Mouse (Mus musculus) hindbrain, embryonic 15.5 days (tissue): ENCODE measurements at regions not wholly inside any gene's neighbourhood (a gene's known extent, or its start where the extent isn't known, plus 50 kb on each side); places are given as distances from the start of the nearest gene placed in this dataset.
A peak's percentile ranks its signal among the peaks of the same experiment; 100 is the strongest.

ENCODE experiments used
- ATAC-seq: fragments of 200-750 bp; cut with Nextera tagmentation; 2 replicates; pipeline ENCODE4 v1.8.0; 2017; ENCODE audit warnings: low read depth, moderate number of reproducible peaks, moderate TSS enrichment; ENCODE audit not compliant: low FRiP score
- H3K27ac ChIP-seq: fragments of 300-500 bp; sonication (generic); replicated peaks from 2 replicates; pipeline ENCODE4 v1.5.1; 2015; ENCODE audit warnings: mild to moderate bottlenecking, inconsistent platforms
- H3K27me3 ChIP-seq: fragments of 300-500 bp; sonication (generic); 2 replicates; pipeline ENCODE4 v1.6.1; 2015; ENCODE audit warnings: control low read depth, inconsistent platforms
- H3K36me3 ChIP-seq: fragments of 300-500 bp; sonication (generic); 2 replicates; pipeline ENCODE4 v1.6.1; 2015; ENCODE audit warnings: control low read depth, inconsistent platforms
- H3K4me1 ChIP-seq: fragments of 300-500 bp; sonication (generic); replicated peaks from 2 replicates; pipeline ENCODE4 v1.6.1; 2015; ENCODE audit warnings: control low read depth, inconsistent platforms
- H3K4me2 ChIP-seq: fragments of 300-500 bp; sonication (generic); 2 replicates; pipeline ENCODE4 v1.6.1; 2015; ENCODE audit warnings: moderate library complexity, mild to moderate bottlenecking, inconsistent platforms
- H3K4me3 ChIP-seq: fragments of 300-500 bp; sonication (generic); 2 replicates; pipeline ENCODE4 v1.5.1; 2015; ENCODE audit warnings: mild to moderate bottlenecking, inconsistent platforms
- H3K9ac ChIP-seq: fragments of 300-500 bp; sonication (generic); 2 replicates; pipeline ENCODE4 v1.6.1; 2015; ENCODE audit warnings: inconsistent platforms
- H3K9me3 ChIP-seq: fragments of 300-500 bp; sonication (generic); 2 replicates; pipeline ENCODE4 v1.6.1; 2016; ENCODE audit warnings: control low read depth, inconsistent platforms
- WGBS: fragments of 180-500 bp; shearing (Covaris S2); methylation state at CpG from one replicate; pipeline ENCODE4 v1.1.7; 2015; 5-methylcytosine and 5-hydroxymethylcytosine counted together

DNA sequence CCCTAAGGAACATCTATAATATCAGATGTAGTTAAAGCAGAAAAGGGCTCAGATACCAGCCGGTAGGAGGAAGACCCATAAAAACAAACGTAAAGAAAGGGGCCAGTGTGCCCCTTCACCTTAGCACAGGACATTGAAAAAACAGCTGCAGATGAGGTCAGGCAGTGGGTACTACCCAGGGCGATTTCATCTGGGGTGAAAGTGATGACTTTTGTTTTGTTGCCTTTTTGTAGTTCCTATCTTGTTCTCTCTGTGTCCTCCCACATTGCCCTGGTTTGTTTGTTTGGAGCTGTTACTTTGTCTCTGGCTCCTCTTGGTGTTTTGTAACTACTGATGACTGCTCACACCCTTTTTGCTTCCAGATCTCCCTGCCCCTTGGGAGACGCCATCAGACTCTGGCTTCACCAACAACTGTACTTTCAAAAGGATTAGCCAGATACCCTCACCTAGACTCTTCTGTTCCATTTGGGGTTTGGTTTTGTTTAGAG lies 383.4 kb downstream of the Atp6ap1l start:
- no peaks in the 10 kb centered on the region for H3K9me3 ChIP-seq
- WGBS = 65% methylated on average over 4 of the region's 4 CpGs
- H3K4me1 ChIP-seq = no peaks in the 10 kb centered on the region
- no peak for ATAC-seq
- no peak overlapping the region for H3K9ac ChIP-seq
- no peak overlapping the region for H3K4me3 ChIP-seq
- no peaks in the 10 kb centered on the region for H3K36me3 ChIP-seq
- no peaks in the 10 kb centered on the region for H3K27me3 ChIP-seq
- H3K27ac ChIP-seq = no peak overlapping the region
- no peak overlapping the region for H3K4me2 ChIP-seq

DNA sequence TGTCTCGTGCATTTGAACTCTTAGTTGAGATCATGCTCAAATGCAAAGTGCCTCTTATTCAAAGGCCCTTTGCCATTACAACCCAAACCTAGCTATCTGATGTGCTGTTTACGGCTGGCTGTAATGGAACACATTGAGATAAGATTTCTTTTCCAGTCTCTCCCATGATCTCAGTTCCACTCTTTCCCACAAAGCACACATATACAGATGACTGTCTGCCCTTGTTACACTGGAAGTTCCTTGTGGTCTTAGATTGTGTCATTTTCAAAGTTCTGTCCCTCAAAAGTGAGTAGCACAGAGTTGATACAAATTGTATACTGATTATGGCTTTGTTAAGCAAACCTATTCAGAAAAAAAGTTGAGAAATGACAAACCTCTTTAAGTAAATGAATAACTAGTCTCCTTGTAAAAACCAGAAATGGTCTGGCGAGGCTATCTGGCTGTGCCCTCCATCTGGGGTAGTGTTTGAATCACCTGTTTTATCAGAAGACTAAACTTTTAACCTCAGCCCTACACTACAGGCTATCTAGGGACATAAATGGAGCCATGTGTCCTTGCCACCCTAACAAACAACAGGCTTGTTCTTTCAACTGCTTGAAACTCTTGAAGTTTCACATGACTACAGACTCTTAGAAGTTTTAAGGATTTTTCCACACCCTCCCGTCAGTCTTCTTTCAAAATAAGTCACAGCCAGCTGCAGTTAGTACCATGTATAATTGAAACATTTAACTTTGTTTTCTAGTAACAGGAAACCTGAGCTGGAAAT lies 384.0 kb downstream of the Atp6ap1l start:
- no peaks in the 10 kb centered on the region for H3K36me3 ChIP-seq
- H3K27ac ChIP-seq = no peak overlapping the region
- H3K27me3 ChIP-seq = no peaks in the 10 kb centered on the region
- no peaks in the 10 kb centered on the region for H3K4me1 ChIP-seq
- no peaks in the 10 kb centered on the region for H3K9me3 ChIP-seq
- 86% methylated on average over 4 of the region's 4 CpGs for WGBS
- H3K9ac ChIP-seq = no peak overlapping the region
- no peak overlapping the region for H3K4me3 ChIP-seq
- H3K4me2 ChIP-seq = no peak overlapping the region
- no peak for ATAC-seq

DNA sequence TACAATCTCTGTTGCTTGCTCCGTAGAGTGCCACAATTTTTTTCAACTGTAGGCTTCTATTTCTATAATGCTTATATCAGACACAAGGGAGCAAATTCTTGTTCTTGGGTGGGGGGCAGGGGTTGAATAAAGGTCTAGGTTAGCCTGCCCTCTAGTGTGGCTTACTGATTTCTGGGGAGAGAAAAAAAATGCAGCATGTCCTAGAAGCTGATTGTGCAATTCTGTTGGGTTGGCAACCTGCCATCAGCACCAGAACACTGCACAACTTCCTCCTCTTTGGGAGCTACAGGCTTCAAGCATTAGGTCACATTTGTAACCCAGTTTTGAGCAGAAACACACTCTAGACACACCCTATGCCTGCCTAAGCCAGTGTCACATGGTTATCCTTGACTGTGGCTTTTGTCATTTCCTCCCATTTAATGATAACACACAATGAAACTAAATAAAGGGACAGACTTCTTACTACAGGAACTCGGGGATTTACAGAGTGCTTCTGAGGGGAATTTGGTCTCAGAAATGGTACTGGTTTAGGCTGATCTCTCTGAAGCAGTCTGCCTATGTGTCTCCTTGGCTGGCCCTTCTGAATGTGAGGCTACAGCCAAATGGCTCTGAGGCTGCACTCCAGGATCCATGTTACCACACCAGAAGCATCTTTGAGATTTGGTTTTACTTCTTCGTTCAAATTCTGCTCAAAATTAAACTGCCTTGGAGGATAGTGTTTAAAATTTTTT lies 389.2 kb downstream of the Atp6ap1l start:
- peak; percentile 66; the same call in 1 of the 2 replicates for ATAC-seq
- Histone ChIP-seq H3K27ac (no peak overlapping the region), H3K27me3 (no peaks in the 10 kb centered on the region), H3K9me3 (no peaks in the 10 kb centered on the region), H3K4me3 (no peak overlapping the region), H3K9ac (no peak overlapping the region), H3K4me2 (no peak overlapping the region), H3K36me3 (no peaks in the 10 kb centered on the region), H3K4me1 (no peaks in the 10 kb centered on the region)
- WGBS = 63% methylated on average over 3 of the region's 3 CpGs

DNA sequence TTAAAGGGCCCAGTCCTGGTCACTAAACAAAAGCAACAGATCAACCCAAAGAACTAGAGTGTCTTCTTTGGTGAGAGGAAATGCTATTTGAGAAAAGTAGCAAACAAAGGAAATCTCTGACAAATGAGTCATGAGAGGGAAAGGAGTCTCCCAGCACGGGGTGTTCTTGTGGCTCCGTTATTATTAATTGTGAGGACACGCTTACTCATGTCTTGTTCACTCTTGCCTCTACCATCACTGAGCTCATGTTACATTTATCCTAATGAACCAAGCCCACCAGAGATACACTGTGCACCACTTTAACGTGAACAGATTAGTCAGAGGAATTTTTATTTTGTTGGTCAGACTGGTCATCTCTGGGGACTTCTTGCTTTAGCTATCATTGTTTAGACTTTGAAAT lies 391.3 kb downstream of the Atp6ap1l start:
- no peak overlapping the region for H3K9ac ChIP-seq
- 72% methylated on average over 4 of the region's 4 CpGs for WGBS
- H3K36me3 ChIP-seq = no peaks in the 10 kb centered on the region

DNA sequence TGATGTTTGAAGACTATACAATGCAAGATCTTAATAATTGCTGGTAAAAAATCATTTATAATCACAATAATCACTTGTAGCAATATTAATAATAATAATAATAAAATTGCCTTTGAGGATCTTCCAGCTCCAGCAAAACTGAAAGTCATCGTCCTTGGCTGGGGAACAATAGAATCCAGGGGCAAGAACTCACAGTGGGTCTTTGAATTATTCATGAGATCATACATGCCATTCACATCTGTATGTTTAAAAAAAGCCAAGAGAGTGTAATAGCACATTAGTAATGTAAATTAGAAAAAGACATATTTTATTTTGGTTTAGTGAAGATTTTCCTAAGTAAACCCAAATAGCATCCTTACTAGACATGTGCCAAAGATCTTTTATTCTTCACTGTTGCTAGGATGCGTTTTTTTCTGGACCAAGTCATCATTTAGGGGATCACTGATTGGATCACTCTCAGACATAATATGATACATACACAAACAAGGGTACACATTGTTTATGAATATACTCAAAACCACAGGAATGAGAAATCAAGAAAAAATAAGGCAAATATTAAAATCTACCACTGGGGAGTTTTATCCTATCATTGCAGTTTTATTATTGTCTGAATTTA lies 392.3 kb downstream of the Atp6ap1l start:
- no peaks in the 10 kb centered on the region for H3K27me3 ChIP-seq
- H3K4me3 ChIP-seq = no peak overlapping the region
- H3K27ac ChIP-seq = no peak overlapping the region
- H3K4me1 ChIP-seq = no peaks in the 10 kb centered on the region
- WGBS = 38% methylated on average over 2 of the region's 2 CpGs
- no peaks in the 10 kb centered on the region for H3K36me3 ChIP-seq
- ATAC-seq = no peak
- H3K4me2 ChIP-seq = no peak overlapping the region
- H3K9me3 ChIP-seq = no peaks in the 10 kb centered on the region
- H3K9ac ChIP-seq = no peak overlapping the region

More for the DNA sequence above, 391.3 kb downstream of the Atp6ap1l start:
- ATAC-seq = no peak
- Histone ChIP-seq H3K4me1 (no peaks in the 10 kb centered on the region), H3K27me3 (no peaks in the 10 kb centered on the region), H3K4me2 (no peak overlapping the region), H3K4me3 (no peak overlapping the region), H3K27ac (no peak overlapping the region), H3K9me3 (no peaks in the 10 kb centered on the region)

DNA sequence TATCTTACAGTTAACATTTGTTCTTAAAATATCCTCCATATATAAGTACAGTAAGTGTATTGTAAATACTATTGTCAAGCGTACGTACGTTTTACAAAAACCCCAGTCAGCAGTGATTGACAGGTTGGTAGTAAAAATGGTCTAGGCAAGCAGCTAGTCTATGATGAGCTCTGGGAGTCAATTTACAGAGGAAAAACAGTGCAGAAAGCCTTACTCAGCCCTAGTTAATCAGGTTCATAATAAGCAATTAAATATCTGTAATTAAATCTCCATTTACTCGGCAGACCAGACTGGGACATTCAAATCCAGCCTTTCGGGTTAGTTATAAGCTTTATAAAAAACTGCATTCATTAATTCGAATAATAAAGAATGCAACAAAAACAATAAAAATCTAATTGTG lies 394.7 kb downstream of the Atp6ap1l start:
- 62% methylated on average over 6 of the region's 6 CpGs for WGBS
- no peaks in the 10 kb centered on the region for H3K36me3 ChIP-seq
- H3K9ac ChIP-seq = no peak overlapping the region
- H3K4me2 ChIP-seq = no peak overlapping the region
- H3K4me1 ChIP-seq = no peaks in the 10 kb centered on the region
- ATAC-seq = no peak
- no peaks in the 10 kb centered on the region for H3K27me3 ChIP-seq
- no peaks in the 10 kb centered on the region for H3K9me3 ChIP-seq
- no peak overlapping the region for H3K4me3 ChIP-seq
- H3K27ac ChIP-seq = no peak overlapping the region

DNA sequence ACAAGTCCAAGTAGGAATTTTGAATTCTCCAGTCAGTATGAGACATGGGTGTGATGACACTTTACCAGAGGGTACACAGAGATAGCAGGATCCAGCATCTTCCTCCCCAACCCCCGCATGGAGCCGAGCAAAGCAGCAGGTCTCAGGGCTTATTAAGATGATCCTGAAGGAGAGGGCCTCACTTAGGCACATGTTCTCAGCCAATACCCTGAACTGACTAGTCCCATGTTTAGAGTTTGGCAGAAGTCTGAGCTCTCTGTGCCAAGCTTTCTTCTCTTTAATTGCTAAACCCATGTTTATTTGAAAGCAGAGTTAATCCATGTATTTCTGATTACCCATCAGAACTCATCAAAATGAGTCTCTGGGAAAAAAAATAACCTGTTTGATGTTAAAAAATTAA lies 402.0 kb downstream of the Atp6ap1l start:
- Histone ChIP-seq H3K27me3 (no peaks in the 10 kb centered on the region), H3K9me3 (no peaks in the 10 kb centered on the region), H3K36me3 (no peaks in the 10 kb centered on the region), H3K4me2 (no peak overlapping the region), H3K4me3 (no peak overlapping the region), H3K4me1 (no peaks in the 10 kb centered on the region), H3K27ac (no peak overlapping the region), H3K9ac (no peak overlapping the region)
- ATAC-seq = no peak
- WGBS = 70% methylated on average over 2 of the region's 2 CpGs

DNA sequence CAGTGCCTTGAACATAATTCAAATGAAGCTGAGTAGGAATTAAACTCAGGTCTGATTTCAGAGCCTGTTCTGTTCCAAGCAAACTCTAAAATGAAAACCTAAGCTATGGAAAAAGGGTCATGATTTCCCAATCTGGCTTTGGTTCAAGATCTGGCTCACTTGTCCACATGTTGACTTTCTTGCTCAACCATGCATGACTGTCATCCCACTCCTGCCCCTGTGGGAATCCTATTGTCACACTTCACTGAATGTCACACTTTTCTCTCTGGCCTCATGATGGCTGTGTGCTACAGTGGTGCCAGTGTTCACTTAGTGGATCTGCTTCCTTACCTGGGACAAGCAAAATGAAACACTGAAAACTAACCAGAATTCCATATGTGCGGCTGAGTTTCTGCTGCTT lies 403.0 kb downstream of the Atp6ap1l start:
- 80% methylated on average over 1 of the region's 1 CpGs for WGBS
- no peaks in the 10 kb centered on the region for H3K9me3 ChIP-seq
- no peaks in the 10 kb centered on the region for H3K4me1 ChIP-seq
- no peaks in the 10 kb centered on the region for H3K36me3 ChIP-seq
- no peak overlapping the region for H3K4me2 ChIP-seq
- no peaks in the 10 kb centered on the region for H3K27me3 ChIP-seq
- ATAC-seq = no peak
- H3K4me3 ChIP-seq = no peak overlapping the region
- no peak overlapping the region for H3K27ac ChIP-seq
- no peak overlapping the region for H3K9ac ChIP-seq

DNA sequence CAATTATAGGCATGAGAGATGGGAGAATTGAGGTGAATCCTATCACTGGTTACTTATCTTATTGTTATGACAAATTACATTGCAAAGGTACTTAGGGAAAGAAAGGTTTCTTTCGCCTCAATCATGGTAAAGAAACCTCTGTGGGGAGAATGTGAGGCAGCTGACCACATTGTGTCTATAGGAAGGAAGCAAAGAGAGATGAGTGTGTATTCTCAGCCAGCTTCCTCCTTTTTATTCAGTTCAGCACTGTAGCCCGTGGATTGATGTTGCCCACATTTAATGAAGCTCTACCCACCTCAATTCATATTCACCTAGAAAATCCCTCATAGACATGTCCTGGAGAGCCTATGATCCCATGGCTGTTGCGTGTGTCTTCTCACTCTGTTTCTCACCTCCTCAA lies 406.2 kb downstream of the Atp6ap1l start:
- H3K4me2 ChIP-seq = no peak overlapping the region
- no peaks in the 10 kb centered on the region for H3K27me3 ChIP-seq
- H3K36me3 ChIP-seq = no peaks in the 10 kb centered on the region
- no peak overlapping the region for H3K9ac ChIP-seq
- H3K4me1 ChIP-seq = no peaks in the 10 kb centered on the region
- no peak for ATAC-seq
- no peaks in the 10 kb centered on the region for H3K9me3 ChIP-seq
- no peak overlapping the region for H3K4me3 ChIP-seq
- H3K27ac ChIP-seq = no peak overlapping the region
- 91% methylated on average over 3 of the region's 3 CpGs for WGBS

DNA sequence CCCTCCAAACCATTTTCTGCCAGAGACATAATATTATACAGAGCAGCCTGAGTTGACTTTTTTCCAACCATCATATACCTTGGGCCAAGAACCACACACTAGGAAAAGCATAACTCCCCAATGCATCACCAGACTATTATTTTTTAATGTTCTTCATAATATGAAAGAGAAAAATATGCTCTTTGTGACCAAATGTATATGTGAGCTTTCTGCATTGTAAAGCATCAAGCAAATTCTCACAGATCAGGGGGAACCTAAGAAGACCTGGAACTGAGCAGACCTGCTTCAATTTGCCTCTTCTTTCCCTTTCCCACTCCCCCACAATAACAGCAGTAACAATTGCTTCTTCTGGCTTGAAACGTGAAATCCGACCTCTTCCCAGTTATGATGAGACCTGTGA lies 407.6 kb downstream of the Atp6ap1l start:
- Histone ChIP-seq H3K9ac (no peak overlapping the region), H3K36me3 (no peaks in the 10 kb centered on the region), H3K4me3 (no peak overlapping the region), H3K27ac (no peak overlapping the region), H3K4me2 (no peak overlapping the region), H3K9me3 (no peaks in the 10 kb centered on the region), H3K27me3 (no peaks in the 10 kb centered on the region), H3K4me1 (no peaks in the 10 kb centered on the region)
- ATAC-seq = no peak
- 56% methylated on average over 2 of the region's 2 CpGs for WGBS

DNA sequence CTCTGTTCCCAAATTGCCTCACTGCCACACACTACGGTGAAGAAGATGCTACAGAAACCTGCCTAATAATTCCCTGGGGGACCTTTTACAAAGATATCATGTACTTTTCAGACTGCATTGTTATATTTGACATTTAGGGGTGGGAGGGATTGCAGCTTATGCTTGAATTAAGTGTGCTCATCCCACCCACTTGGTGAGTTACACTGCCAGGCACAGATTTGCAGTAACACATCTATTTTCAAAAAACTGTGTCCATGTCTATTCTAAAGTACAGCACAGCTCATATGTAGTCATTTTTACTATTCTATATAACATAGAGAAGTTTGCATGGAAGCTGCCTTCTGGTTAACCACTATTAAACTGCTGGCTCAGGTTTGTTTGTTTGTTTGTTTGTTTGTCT lies 404.3 kb upstream of the Xrcc4 start:
- H3K4me2 ChIP-seq = no peak overlapping the region
- no peak overlapping the region for H3K4me3 ChIP-seq
- no peaks in the 10 kb centered on the region for H3K4me1 ChIP-seq
- H3K9me3 ChIP-seq = no peaks in the 10 kb centered on the region
- WGBS = 38% methylated on average over 1 of the region's 1 CpGs
- no peak for ATAC-seq
- H3K27ac ChIP-seq = no peak overlapping the region
- no peak overlapping the region for H3K9ac ChIP-seq
- no peaks in the 10 kb centered on the region for H3K36me3 ChIP-seq
- no peaks in the 10 kb centered on the region for H3K27me3 ChIP-seq
